Mouse (Mus musculus) lung, adult 2 months (tissue): ENCODE data around the gene Alox15.

Experiments
- CTCF ChIP-seq: fragments of 200-500 bp; IDR thresholded peaks from 2 replicates; pipeline ENCODE4 v1.5.1; 2011; ENCODE audit warnings: mild to moderate bottlenecking, low read length, control low read depth; ENCODE audit not compliant: insufficient read depth
- POLR2A ChIP-seq: fragments of 200-500 bp; IDR thresholded peaks from 2 replicates; pipeline ENCODE4 v1.6.1; 2011; ENCODE audit warnings: low read depth, mild to moderate bottlenecking, control low read depth, low read length, borderline replicate concordance; ENCODE audit errors: extremely low read depth

GRCm38 (mm10) chr11:70322528-70322927 is 29.3 kb downstream of the Alox15 start, which contains the start of gene Alox12e:
- TF ChIP-seq CTCF (no peak), POLR2A (no peak)
